Mouse (Mus musculus) spleen, postnatal 4 days (tissue): Measurements from ENCODE around the gene Ift80.
"Not testable (repeated sequence)": the region's sequence is repeated elsewhere in the genome, so short reads cannot be mapped to it uniquely, and the experiment has no call there.

Experiments
- DNase-seq, 2 experiments: peaks; one replicate each; pipeline ENCODE4 v3.0.0; 2022; ENCODE audit warnings: low spot score in 2 of 2

Gene Ift80

DNA sequence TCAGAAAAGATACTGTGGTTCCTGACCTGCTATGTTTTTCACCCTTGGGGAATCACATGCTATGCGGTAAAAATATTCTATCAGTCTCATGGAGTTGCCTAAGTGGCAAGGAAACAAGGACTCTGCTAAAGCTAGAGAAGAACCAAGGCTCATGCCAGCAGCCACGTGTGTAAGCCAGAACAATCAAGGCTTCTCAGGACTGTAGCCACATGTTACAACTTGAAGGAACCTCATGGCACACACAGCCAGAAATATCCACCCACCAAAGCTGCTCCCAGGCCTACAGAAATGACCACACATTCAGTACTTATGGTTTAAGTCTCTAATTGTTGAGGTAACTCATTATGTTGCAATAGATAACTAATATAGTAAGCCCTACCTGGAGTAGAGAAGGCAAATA is 17.8 kb downstream of the Ift80 start:
- no peak for DNase-seq

DNA sequence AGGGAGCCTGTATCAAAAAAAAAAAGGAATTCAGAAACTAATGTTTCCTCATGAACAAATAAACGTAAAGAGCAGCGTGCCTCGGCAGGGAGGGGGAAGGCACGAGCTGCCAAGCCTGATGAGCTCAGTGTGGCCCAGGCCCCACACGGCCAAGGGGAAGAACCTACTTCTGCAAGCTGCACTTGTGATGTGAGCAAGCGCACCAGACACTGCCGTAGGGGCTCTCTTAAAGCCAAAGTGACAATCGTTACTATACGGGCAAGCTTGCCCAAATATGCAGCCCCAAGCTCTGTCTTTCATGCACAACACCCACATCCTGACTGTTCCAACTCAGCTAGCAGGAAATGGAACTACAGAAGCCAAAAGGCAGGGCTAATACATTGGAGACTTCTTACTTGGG is 23.5 kb downstream of the Ift80 start:
- peak; percentile 44 to 74 for DNase-seq

GRCm38 (mm10) chr3:68979187-68979586 is 25.2 kb downstream of the Ift80 start:
- peak in 1 of 2 experiments; percentile 25 for DNase-seq

DNA sequence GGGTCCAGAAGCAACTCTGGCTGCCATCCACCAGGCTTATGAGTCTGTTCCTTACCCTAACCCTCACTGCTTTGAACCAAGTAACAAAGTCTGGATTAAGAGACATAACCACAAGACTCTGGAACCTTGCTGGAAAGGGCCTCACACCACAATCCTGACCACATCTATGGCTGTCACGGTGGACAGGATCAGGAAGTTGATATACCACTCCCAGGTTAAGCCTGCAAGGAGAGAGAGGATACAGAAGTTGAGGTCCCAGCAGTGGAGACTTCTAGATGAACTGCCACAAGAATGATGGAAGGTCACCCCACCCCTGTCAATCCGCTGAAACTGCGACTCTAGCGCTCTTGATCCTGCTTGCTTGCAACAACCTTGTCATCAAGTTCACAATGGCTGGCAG is 26.7 kb downstream of the Ift80 start:
- no peak for DNase-seq

DNA sequence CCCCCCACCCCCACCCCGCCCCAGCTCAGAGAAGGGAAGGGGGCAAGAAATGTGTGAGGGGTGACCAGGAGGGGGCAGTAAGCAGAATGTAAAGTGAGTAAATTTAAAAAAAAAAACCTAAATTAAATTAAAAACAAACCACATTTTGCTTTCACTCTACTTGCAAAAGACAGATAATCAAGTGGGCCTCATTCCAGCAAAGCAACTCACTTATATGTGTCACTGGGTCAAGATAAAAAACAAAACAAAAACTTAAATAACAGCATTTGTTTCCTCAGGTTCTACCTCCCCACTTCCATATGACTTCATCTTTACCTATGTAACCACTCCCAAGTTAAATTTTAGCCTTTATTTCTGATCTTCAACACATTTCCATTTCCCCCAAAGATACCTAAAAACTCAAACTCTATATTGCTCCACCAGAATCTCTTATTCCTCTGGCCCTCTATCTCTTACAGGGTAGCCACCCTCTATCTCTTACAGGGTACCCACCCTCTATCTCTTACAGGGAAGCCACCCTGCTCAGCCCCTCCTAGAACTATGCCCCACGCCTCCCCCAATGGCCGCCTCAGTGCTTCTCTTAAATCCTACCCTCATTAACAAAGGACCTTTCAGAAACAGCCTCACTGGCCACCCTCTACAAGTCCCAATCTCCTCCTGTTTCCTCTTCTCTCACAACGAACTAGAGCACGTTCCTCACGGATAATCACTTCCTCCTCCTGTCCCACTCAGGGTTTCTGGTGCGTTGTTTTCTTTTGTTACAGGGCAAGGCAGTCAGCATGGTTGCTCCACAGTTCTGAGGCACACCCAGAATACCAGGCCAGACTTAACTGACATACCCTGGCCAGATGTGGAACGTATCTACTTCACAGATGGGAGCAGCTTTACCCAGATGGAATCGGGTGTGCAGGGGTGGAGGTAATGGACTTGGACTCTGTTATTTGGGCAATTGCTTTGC is 28.6 kb downstream of the Ift80 start:
- no peak for DNase-seq

DNA sequence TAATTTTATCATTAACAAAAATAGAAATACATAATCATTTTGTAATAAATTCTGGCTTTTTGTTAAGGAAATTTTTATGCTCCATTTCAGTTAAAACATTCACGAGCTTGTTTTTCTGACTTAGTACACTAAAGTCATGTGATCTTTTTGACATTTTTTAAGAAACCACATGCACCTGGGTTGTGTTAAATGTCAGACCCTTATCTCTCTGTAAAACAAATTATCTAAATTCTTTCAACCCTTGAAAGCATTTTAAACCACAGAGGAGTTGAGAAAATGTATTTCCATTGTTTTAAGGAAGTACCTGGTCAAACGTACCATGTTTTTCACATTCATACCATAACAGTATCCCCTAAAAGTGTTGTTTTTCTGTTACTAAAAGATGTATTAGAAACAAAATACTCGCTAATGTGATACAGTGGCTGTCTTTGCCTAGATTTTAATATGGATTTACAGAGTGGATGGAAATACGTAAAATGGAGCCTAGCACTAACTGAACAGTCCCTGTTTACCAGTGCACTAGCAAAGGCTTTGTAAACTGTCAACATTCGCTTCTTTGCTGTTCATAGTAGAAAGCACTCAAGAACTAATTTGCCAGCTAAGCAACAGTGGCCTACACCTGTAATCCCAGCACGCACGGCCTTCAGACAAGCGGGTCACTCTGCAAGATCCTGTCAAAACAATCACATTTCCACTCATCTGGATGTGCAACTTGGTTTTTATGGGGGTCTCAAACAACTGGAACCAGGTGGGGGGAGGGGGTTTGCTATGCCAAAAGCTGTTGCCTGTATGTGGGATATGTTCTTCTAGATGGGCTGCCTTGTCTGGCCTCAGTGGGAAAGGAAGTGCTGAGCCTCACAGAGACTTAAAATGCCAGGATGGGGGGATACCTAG is 29.5 kb downstream of the Ift80 start:
- no peak for DNase-seq

GRCm38 (mm10) chr3:68973574-68973973 is 30.8 kb downstream of the Ift80 start:
- no peak for DNase-seq

DNA sequence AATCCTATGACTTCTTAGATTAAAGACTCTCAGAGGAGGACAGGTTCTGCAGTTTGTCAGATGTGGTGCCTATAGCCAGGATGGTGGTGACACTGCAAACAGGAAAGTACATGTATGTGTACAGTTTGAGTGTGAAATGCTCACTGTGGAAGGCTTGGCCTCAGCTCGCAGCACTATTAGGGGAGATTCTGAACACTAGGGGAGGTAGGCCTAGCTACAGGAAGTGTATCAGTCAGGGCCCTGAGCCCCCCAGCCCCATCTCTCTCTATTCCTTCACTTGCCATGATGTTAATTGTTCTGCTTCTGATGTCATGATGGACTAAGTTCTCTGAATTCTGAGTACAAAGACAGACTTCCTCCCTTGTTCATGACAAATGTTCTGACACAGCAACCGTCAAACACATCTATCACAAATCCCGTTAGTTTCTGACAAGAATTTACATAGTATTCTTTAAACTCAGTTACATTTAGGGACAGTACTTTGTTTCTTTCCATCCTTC is 35.2 kb downstream of the Ift80 start:
- DNase-seq = no peak

DNA sequence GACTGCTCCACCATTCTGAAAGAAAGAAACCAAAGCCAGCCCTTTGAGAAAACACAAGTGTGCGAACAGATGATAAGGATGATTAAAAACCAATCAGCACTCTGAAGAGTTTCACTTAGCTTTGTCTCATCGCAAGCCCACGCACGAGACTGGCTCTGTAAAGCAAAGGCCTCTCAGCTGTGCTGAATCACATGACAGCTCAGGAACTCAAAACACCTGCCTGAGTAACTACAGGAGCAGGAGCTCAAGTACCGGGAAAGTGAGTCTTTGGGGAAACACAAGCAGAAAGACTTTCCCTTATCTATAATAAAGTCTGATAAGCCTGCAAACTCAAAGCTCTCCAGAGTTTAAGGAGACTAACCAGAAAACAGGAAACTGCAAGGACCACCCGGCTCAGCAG is 37.0 kb downstream of the Ift80 start:
- no peak for DNase-seq

DNA sequence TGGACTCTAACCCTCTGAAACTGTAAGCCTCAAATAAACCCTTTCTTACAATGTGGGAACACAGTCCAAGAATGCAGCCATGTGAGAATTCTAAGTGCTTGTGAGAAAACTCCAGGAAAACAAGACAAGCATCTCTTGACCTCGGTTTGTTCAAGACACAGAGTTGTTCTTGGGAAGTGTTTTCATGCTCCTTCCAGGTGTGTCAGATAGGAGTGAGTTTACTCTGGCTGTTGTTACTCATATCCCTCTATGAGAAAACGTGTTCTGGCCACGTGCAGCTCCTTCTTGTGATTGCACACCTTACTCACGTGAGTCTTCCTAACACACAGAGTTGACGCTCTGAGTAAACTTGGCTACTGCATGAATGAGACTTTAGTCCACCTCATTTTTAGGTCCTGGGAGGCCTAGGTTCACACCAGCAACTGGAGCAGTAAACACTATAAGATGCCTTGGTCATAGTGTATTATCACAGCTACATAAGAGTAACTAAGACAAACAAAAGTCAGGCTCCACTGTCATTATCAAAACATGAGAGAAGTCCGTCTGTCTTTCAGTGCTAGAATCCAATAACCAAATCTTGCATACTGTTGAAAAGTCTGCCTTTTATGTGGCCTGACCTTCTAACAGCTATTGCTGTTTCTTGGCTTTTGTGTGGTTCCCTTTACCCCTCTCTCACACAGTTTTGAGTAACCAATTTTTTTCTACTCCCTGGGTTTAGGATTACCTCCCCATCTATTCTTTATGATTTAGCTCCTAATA is 37.7 kb downstream of the Ift80 start:
- DNase-seq = no peak

GRCm38 (mm10) chr3:68964682-68965081 is 39.7 kb downstream of the Ift80 start:
- peak; percentile 58 to 79 for DNase-seq

- no peak for DNase-seq
Observed at GRCm38 (mm10) chr3:68957413-68957812, 47.0 kb downstream of the Ift80 start.

DNA sequence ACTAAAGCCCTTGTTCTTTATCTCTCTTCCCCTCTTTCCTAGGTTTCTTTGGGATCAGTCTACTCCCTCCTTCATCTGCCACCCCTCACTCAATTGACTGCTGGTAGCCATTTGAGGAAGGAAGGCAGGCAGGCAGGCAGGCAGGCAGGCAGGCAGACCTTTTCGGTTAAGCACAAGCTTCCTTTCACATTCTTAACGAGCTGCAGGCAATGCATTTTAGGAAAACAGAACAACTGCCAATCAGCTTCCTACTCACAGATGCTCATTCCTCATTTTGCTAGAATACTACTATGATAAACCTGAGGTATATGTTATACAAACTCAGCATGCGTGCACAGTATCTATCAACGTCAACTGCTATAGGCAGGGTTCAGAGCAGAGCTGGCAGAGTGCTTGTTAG is 47.9 kb downstream of the Ift80 start:
- DNase-seq = no peak

GRCm38 (mm10) chr3:68954487-68954886 is 49.9 kb downstream of the Ift80 start:
- no peak for DNase-seq

- no peak for DNase-seq
Observed at GRCm38 (mm10) chr3:68952707-68953106, 51.7 kb downstream of the Ift80 start.

- DNase-seq = not testable (repeated sequence)
Observed at GRCm38 (mm10) chr3:68951971-68952370, 52.4 kb downstream of the Ift80 start.

DNA sequence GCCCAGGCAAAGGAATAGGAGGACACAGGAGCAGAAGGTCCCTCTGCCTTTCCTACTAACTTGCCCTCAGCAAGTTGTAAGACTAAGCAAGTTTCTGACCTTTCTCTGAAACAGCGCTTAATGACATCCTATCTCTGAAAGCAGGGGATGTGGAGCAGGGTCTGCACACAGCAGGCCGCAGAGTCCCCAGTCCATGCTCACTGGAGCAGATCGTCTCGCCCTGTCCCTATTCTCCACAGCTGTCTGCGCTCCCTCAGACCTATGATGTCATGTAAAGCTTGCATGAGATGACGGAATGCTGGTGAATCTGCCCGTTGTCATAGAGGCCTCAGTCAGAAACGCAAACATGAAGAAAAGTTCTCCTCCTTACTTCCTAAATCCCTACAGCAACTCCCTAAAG is 55.0 kb downstream of the Ift80 start:
- no peak for DNase-seq

GRCm38 (mm10) chr3:68948918-68949317 is 55.5 kb downstream of the Ift80 start:
- DNase-seq = no peak

DNA sequence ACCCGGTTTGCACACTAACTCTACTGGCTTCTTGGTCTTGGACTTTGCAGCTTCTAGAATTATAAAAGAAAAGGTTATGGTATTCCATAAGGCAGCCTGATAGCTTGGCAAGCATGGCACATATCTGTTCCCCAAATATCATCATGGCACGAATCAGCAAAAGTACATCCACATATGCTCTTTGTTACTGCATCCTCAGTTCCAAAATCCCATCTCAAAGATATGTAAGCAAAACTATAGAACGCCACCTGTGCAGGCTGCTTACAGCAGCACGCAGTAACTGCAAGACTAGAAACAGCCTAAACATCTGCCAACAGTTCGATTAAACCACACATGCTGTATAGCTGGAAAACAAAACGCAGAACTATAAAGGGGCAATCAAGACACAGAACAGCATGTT is 62.5 kb downstream of the Ift80 start:
- no peak for DNase-seq

DNA sequence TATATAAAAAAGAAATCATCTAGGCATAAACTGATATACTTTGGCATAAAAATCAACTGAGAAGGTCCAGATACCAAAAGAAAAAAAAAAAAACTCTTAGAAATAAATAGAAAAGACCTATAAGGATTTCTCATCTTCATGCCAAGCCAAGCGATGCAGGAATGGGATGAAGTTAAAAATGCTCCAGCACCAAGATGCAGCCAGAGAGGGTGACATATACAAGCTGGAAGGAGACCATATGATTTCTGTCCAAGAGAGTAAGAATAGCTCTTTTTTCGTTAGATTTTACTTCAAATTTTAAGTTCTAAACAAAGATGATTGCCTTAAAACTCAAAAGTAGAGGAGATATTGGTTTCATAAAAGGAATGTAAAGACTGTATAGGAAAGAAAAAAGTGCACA is 64.1 kb downstream of the Ift80 start:
- no peak for DNase-seq

DNA sequence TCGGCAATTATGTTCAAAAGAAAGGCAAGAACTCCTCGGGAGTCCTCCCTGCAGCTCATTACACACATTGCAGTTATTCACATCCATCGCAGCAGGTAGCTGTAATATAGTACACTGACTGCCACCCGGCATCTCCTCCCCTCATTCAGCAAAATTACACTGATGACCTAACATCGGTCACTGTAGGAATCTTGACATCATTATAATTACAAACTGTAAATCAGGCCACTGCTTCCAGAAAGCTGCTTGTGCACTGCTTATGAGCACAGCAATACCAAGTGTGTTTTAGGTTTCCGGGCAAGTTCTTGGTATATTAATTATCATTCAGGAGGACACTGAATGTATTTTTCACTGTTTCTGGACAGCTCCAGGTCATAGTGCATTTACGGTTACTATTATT is 65.1 kb downstream of the Ift80 start:
- no peak for DNase-seq

GRCm38 (mm10) chr3:68936709-68937108 is 67.7 kb downstream of the Ift80 start:
- no peak for DNase-seq
